Mouse (Mus musculus) colon, adult 2 months (tissue): ENCODE measurements around the gene Olfr1231. TPM values are rescaled to one million over a fixed set of nuclear protein-coding genes. Genes with fewer than 3 reads are reported as not detected.

ENCODE experiments used
- polyA plus RNA-seq: library from polyadenylated mRNA; depleted of rRNA; stranded (reverse); fragments of >200 nt; gene quantifications from 2 replicates; pipeline ENCODE4 v1.2.3, GENCODE M21; 2012; rRNA removed

Olfr1231 gene
- polyA plus RNA-seq: not detected in 2 replicates

GRCm38 (mm10) chr2:89306974-89307373, at the start of gene Olfr1231:
Gene Olfr1231 (minus strand): TSS chr2:89307074.

GRCm38 (mm10) chr2:89342298-89342697, 35.4 kb upstream of the Olfr1231 start, which contains the start of gene Olfr1233:
Gene Olfr1233 (minus strand): TSS chr2:89342398.

GRCm38 (mm10) chr2:89329575-89329974, 22.7 kb upstream of the Olfr1231 start, which contains the start of gene Olfr1232:
Gene Olfr1232 (minus strand): TSS chr2:89329675.

GRCm38 (mm10) chr2:89297168-89297567, 9.7 kb downstream of the Olfr1231 start, which contains the start of gene Olfr1230:
Gene Olfr1230 (minus strand): TSS chr2:89297268.

GRCm38 (mm10) chr2:89287914-89288313, 19.0 kb downstream of the Olfr1231 start, which contains the start of gene Olfr1229:
Gene Olfr1229 (minus strand): TSS chr2:89288014.

GRCm38 (mm10) chr2:89253962-89254361, 52.9 kb downstream of the Olfr1231 start, which contains the start of gene Olfr1228:
Gene Olfr1228 (minus strand): TSS chr2:89254062.

Other genes starting within 250 kb of the Olfr1231 start
- gene Olfr1218, start 245.9 kb downstream of the Olfr1231 start, polyA plus RNA-seq: not detected in 2 replicates
- gene Olfr1219, start 223.6 kb downstream of the Olfr1231 start, polyA plus RNA-seq: not detected in 2 replicates
- not detected in 2 replicates for gene Olfr1220, start 200.2 kb downstream of the Olfr1231 start, polyA plus RNA-seq
- not detected in 2 replicates for gene Olfr1221, start 189.8 kb downstream of the Olfr1231 start, polyA plus RNA-seq
- not detected in 2 replicates for gene Olfr1222, start 174.0 kb downstream of the Olfr1231 start, polyA plus RNA-seq
- not detected in 2 replicates for gene Olfr1223, start 155.5 kb downstream of the Olfr1231 start, polyA plus RNA-seq
- not detected in 2 replicates for gene Olfr1224-ps1, start 143.0 kb downstream of the Olfr1231 start, polyA plus RNA-seq
- not detected in 2 replicates for gene Olfr1225, start 132.4 kb downstream of the Olfr1231 start, polyA plus RNA-seq
- gene Olfr1226, start 107.0 kb downstream of the Olfr1231 start, polyA plus RNA-seq: not detected in 2 replicates
- not detected in 2 replicates for gene Olfr1228, start 53.0 kb downstream of the Olfr1231 start, polyA plus RNA-seq
- gene Olfr1229, start 19.1 kb downstream of the Olfr1231 start, polyA plus RNA-seq: not detected in 2 replicates
- gene Olfr1230, start 9.8 kb downstream of the Olfr1231 start, polyA plus RNA-seq: not detected in 2 replicates
- not detected in 2 replicates for gene Olfr1232, start 22.6 kb upstream of the Olfr1231 start, polyA plus RNA-seq
- gene Olfr1233, start 35.3 kb upstream of the Olfr1231 start, polyA plus RNA-seq: not detected in 2 replicates
- not detected in 2 replicates for gene Olfr1234, start 57.8 kb upstream of the Olfr1231 start, polyA plus RNA-seq
- gene Olfr1238, start 102.6 kb upstream of the Olfr1231 start, polyA plus RNA-seq: not detected in 2 replicates
- not detected in 2 replicates for gene Olfr1239, start 113.3 kb upstream of the Olfr1231 start, polyA plus RNA-seq
- gene Olfr1240, start 135.9 kb upstream of the Olfr1231 start, polyA plus RNA-seq: not detected in 2 replicates
- not detected in 2 replicates for gene Olfr1241, start 180.1 kb upstream of the Olfr1231 start, polyA plus RNA-seq
- not detected in 2 replicates for gene Olfr1242, start 191.3 kb upstream of the Olfr1231 start, polyA plus RNA-seq
- not detected in 2 replicates for gene Olfr1243, start 224.4 kb upstream of the Olfr1231 start, polyA plus RNA-seq